Mouse (Mus musculus) midbrain, embryonic 11.5 days (tissue): ENCODE measurements at regions not wholly inside any gene's neighbourhood (a gene's known extent, or its start where the extent isn't known, plus 50 kb on each side); places are given as distances from the start of the nearest gene placed in this dataset.

Source experiments
- ATAC-seq: fragments of 200-750 bp; cut with Nextera tagmentation; 2 replicates; pipeline ENCODE4 v1.8.0; 2017; ENCODE audit warnings: moderate TSS enrichment, moderate library complexity; ENCODE audit not compliant: low FRiP score
- DNase-seq: peaks from one replicate; pipeline ENCODE4 v3.0.0; 2015; ENCODE audit warnings: low spot score; ENCODE audit errors: missing footprints
- H3K27ac ChIP-seq: fragments of 300-500 bp; sonication (generic); 2 replicates; pipeline ENCODE4 v1.5.1; 2014; ENCODE audit warnings: low read depth, low read length
- H3K27me3 ChIP-seq: fragments of 300-500 bp; sonication (generic); 2 replicates; pipeline ENCODE4 v1.6.1; 2014; ENCODE audit warnings: mild to moderate bottlenecking, low read length, moderate library complexity, mixed read lengths; ENCODE audit not compliant: control insufficient read depth, insufficient read depth
- H3K36me3 ChIP-seq: fragments of 300-500 bp; sonication (generic); 2 replicates; pipeline ENCODE4 v1.6.1; 2014; ENCODE audit warnings: mild to moderate bottlenecking, low read length, moderate library complexity, mixed read lengths; ENCODE audit not compliant: control insufficient read depth, insufficient read depth
- H3K4me1 ChIP-seq: fragments of 300-500 bp; sonication (generic); 2 replicates; pipeline ENCODE4 v1.6.1; 2014; ENCODE audit warnings: low read length; ENCODE audit not compliant: control insufficient read depth, insufficient read depth
- H3K4me2 ChIP-seq: fragments of 300-500 bp; sonication (generic); 2 replicates; pipeline ENCODE4 v1.6.1; 2014; ENCODE audit warnings: mild to moderate bottlenecking, moderate library complexity
- H3K4me3 ChIP-seq: fragments of 300-500 bp; sonication (generic); 2 replicates; pipeline ENCODE4 v1.5.1; 2014; ENCODE audit warnings: low read depth, low read length
- H3K9ac ChIP-seq: fragments of 300-500 bp; sonication (generic); 2 replicates; pipeline ENCODE4 v1.6.1; 2014; ENCODE audit warnings: low read length
- H3K9me3 ChIP-seq: fragments of 300-500 bp; sonication (generic); 2 replicates; pipeline ENCODE4 v1.6.1; 2016; ENCODE audit warnings: low read length; ENCODE audit not compliant: control insufficient read depth
- WGBS: fragments of 180-500 bp; shearing (Covaris S2); extraction: QIAGEN DNeasy Blood & Tissue Kit; methylation state at CpG from one replicate; pipeline ENCODE4 v1.1.7; 2014; 5-methylcytosine and 5-hydroxymethylcytosine counted together

GRCm38 (mm10) chr17:79414006-79414405, 59.1 kb upstream of the Cdc42ep3 start:
- no peaks in the 10 kb centered on the region for H3K9me3 ChIP-seq
- H3K27ac ChIP-seq = no peak overlapping the region
- DNase-seq (no peak), ATAC-seq (no peak)
- H3K4me1 ChIP-seq = no peaks in the 10 kb centered on the region
- no peak overlapping the region for H3K9ac ChIP-seq
- H3K4me3 ChIP-seq = no peak overlapping the region
- no peaks in the 10 kb centered on the region for H3K27me3 ChIP-seq
- no peak overlapping the region for H3K4me2 ChIP-seq
- 89% methylated on average over 7 of the region's 7 CpGs for WGBS
- no peaks in the 10 kb centered on the region for H3K36me3 ChIP-seq

GRCm38 (mm10) chr17:79417953-79418352, 63.1 kb upstream of the Cdc42ep3 start:
- ATAC-seq = no peak
- no peaks in the 10 kb centered on the region for H3K9me3 ChIP-seq

GRCm38 (mm10) chr17:79421618-79422017, 66.7 kb upstream of the Cdc42ep3 start:
- H3K4me3 ChIP-seq = no peak overlapping the region
- ATAC-seq (no peak), DNase-seq (no peak)
- H3K4me2 ChIP-seq = no peak overlapping the region
- no peak overlapping the region for H3K9ac ChIP-seq
- WGBS = 75% methylated on average over 7 of the region's 7 CpGs
- H3K9me3 ChIP-seq = no peaks in the 10 kb centered on the region
- no peak overlapping the region for H3K27ac ChIP-seq
- no peaks in the 10 kb centered on the region for H3K36me3 ChIP-seq
- no peaks in the 10 kb centered on the region for H3K27me3 ChIP-seq
- H3K4me1 ChIP-seq = no peaks in the 10 kb centered on the region

More at GRCm38 (mm10) chr17:79417953-79418352, 63.1 kb upstream of the Cdc42ep3 start:
- no peak overlapping the region for H3K9ac ChIP-seq
- H3K4me1 ChIP-seq = no peaks in the 10 kb centered on the region
- no peak overlapping the region for H3K4me3 ChIP-seq
- no peaks in the 10 kb centered on the region for H3K27me3 ChIP-seq
- H3K4me2 ChIP-seq = no peak overlapping the region
- DNase-seq = no peak
- no peaks in the 10 kb centered on the region for H3K36me3 ChIP-seq
- no peak overlapping the region for H3K27ac ChIP-seq
- 89% methylated on average over 1 of the region's 1 CpGs for whole genome bisulfite sequencing

GRCm38 (mm10) chr17:79439182-79439581, 84.3 kb upstream of the Cdc42ep3 start:
- DNase-seq = no peak
- H3K9me3 ChIP-seq = no peaks in the 10 kb centered on the region
- H3K27me3 ChIP-seq = no peaks in the 10 kb centered on the region
- H3K36me3 ChIP-seq = no peaks in the 10 kb centered on the region
- no peak for ATAC-seq
- no peak overlapping the region for H3K4me3 ChIP-seq
- no peaks in the 10 kb centered on the region for H3K4me1 ChIP-seq
- H3K27ac ChIP-seq = no peak overlapping the region
- H3K4me2 ChIP-seq = no peak overlapping the region
- no peak overlapping the region for H3K9ac ChIP-seq

- ATAC-seq = no peak
- Histone ChIP-seq H3K4me1 (no peaks in the 10 kb centered on the region), H3K4me3 (no peak overlapping the region), H3K9me3 (no peaks in the 10 kb centered on the region), H3K27ac (no peak overlapping the region), H3K9ac (no peak overlapping the region), H3K4me2 (no peak overlapping the region), H3K36me3 (no peaks in the 10 kb centered on the region), H3K27me3 (no peaks in the 10 kb centered on the region)
- WGBS = 91% methylated on average over 3 of the region's 3 CpGs
- DNase-seq = no peak
These were observed 87.7 kb upstream of the Cdc42ep3 start for GRCm38 (mm10) chr17:79442507-79443115.

GRCm38 (mm10) chr17:79447170-79447569, 92.3 kb upstream of the Cdc42ep3 start:
- no peaks in the 10 kb centered on the region for H3K9me3 ChIP-seq
- no peak overlapping the region for H3K4me3 ChIP-seq
- no peak overlapping the region for H3K4me2 ChIP-seq
- ATAC-seq (no peak), DNase-seq (no peak)
- H3K27me3 ChIP-seq = no peaks in the 10 kb centered on the region
- no peak overlapping the region for H3K27ac ChIP-seq
- H3K4me1 ChIP-seq = no peaks in the 10 kb centered on the region
- 95% methylated on average over 6 of the region's 6 CpGs for WGBS
- no peak overlapping the region for H3K9ac ChIP-seq
- no peaks in the 10 kb centered on the region for H3K36me3 ChIP-seq

GRCm38 (mm10) chr17:79451141-79451860, 96.4 kb upstream of the Cdc42ep3 start:
- DNase-seq = peak; percentile 68
- no peak for ATAC-seq

GRCm38 (mm10) chr17:79453825-79454224, 98.9 kb upstream of the Cdc42ep3 start:
- Histone ChIP-seq H3K9ac (no peak overlapping the region), H3K4me1 (peaks cover 5% of the 10 kb centered on the region; the same call in 1 of the 2 replicates), H3K9me3 (no peaks in the 10 kb centered on the region), H3K27me3 (no peaks in the 10 kb centered on the region), H3K27ac (no peak overlapping the region), H3K36me3 (no peaks in the 10 kb centered on the region), H3K4me3 (no peak overlapping the region), H3K4me2 (no peak overlapping the region)
- WGBS = 80% methylated on average over 1 of the region's 1 CpGs
- ATAC-seq (no peak), DNase-seq (peak; percentile 64)

More at GRCm38 (mm10) chr17:79451141-79451860, 96.4 kb upstream of the Cdc42ep3 start:
- peaks cover 5% of the 10 kb centered on the region; the same call in 1 of the 2 replicates for H3K4me1 ChIP-seq
- H3K27me3 ChIP-seq = no peaks in the 10 kb centered on the region
- H3K4me2 ChIP-seq = no peak overlapping the region
- H3K36me3 ChIP-seq = no peaks in the 10 kb centered on the region
- no peak overlapping the region for H3K9ac ChIP-seq
- H3K9me3 ChIP-seq = no peaks in the 10 kb centered on the region
- WGBS = 54% methylated on average over 12 of the region's 12 CpGs
- H3K4me3 ChIP-seq = no peak overlapping the region
- H3K27ac ChIP-seq = no peak overlapping the region

GRCm38 (mm10) chr17:79454526-79454925, 99.6 kb upstream of the Cdc42ep3 start:
- H3K36me3 ChIP-seq = no peaks in the 10 kb centered on the region
- H3K4me1 ChIP-seq = peaks cover 5% of the 10 kb centered on the region; the same call in 1 of the 2 replicates
- ATAC-seq = peak; percentile 61
- 42% methylated on average over 5 of the region's 5 CpGs for WGBS
- no peak overlapping the region for H3K27ac ChIP-seq
- no peaks in the 10 kb centered on the region for H3K27me3 ChIP-seq
- H3K9me3 ChIP-seq = no peaks in the 10 kb centered on the region
- no peak overlapping the region for H3K4me3 ChIP-seq
- no peak overlapping the region for H3K4me2 ChIP-seq
- no peak overlapping the region for H3K9ac ChIP-seq
- peak; percentile 89 for DNase-seq
